Mouse (Mus musculus): ENCODE measurements around the gene Etfa. TPM values are rescaled to one million over a fixed set of nuclear protein-coding genes. Genes with fewer than 3 reads are reported as not detected.

The Etfa gene
- polyA plus RNA-seq (2014; fragmentation: Illumina TruSeq; extraction: RNeasy Lipid Tissue Mini Kit (QIAGEN cat#74804); ENCODE audit: insufficient read depth, low read depth, low replicate concordance) = 107 TPM

GRCm38 (mm10) chr9:55512027-55512543 lies at the start of gene Etfa:
Gene Etfa (minus strand): TSS chr9:55512243.

GRCm38 (mm10) chr9:55538377-55538776 lies 26.3 kb upstream of the Etfa start, which contains the start of gene Isl2:
Gene Isl2 (plus strand): TSS chr9:55538672.

Other genes starting within 250 kb of the Etfa start
- 2.0 TPM for gene Nrg4, start 185.4 kb downstream of the Etfa start, polyA plus RNA-seq (2014; fragmentation: Illumina TruSeq; extraction: RNeasy Lipid Tissue Mini Kit (QIAGEN cat#74804); ENCODE audit: insufficient read depth, low read depth, low replicate concordance)
- gene Tmem266, start 185.3 kb downstream of the Etfa start, polyA plus RNA-seq (2014; fragmentation: Illumina TruSeq; extraction: RNeasy Lipid Tissue Mini Kit (QIAGEN cat#74804); ENCODE audit: insufficient read depth, low read depth, low replicate concordance) = not detected
- not detected for gene Isl2, start 26.4 kb upstream of the Etfa start, polyA plus RNA-seq (2014; fragmentation: Illumina TruSeq; extraction: RNeasy Lipid Tissue Mini Kit (QIAGEN cat#74804); ENCODE audit: insufficient read depth, low read depth, low replicate concordance)